Mouse (Mus musculus) ES-Bruce4 (cell line): ENCODE data around the gene Slc17a2. TPM values are rescaled to one million over a fixed set of nuclear protein-coding genes. Genes with fewer than 3 reads are reported as not detected.
"Not testable (repeated sequence)": the region's sequence is repeated elsewhere in the genome, so short reads cannot be mapped to it uniquely, and the experiment has no call there.

ENCODE experiments used
- H3K27ac ChIP-seq: 2 replicates; pipeline ENCODE4 v1.5.1; 2012; ENCODE audit warnings: low read length, inconsistent platforms; ENCODE audit not compliant: insufficient read depth
- H3K27me3 ChIP-seq: 2 replicates; pipeline ENCODE4 v1.6.1; 2012; ENCODE audit warnings: mild to moderate bottlenecking, low read length, inconsistent platforms; ENCODE audit not compliant: control insufficient read depth, poor library complexity, insufficient read depth, severe bottlenecking
- H3K36me3 ChIP-seq: 2 replicates; pipeline ENCODE4 v1.6.1; 2012; ENCODE audit warnings: inconsistent platforms, mild to moderate bottlenecking, low read length, moderate library complexity; ENCODE audit not compliant: control insufficient read depth, poor library complexity, insufficient read depth, severe bottlenecking
- H3K4me1 ChIP-seq: one replicate; pipeline ENCODE4 v1.8.1; 2011; ENCODE audit warnings: low read length; ENCODE audit not compliant: control insufficient read depth, insufficient read depth
- H3K4me3 ChIP-seq: 2 replicates; pipeline ENCODE4 v1.5.1; 2011; ENCODE audit warnings: low read depth, mild to moderate bottlenecking, low read length
- H3K9ac ChIP-seq: 2 replicates; pipeline ENCODE4 v1.6.1; 2012; ENCODE audit warnings: low read depth, mild to moderate bottlenecking, inconsistent platforms; ENCODE audit not compliant: poor library complexity, severe bottlenecking
- H3K9me3 ChIP-seq: replicated peaks from 2 replicates; pipeline ENCODE4 v1.6.1; 2012; ENCODE audit warnings: mild to moderate bottlenecking, low read length, inconsistent platforms; ENCODE audit not compliant: control insufficient read depth, poor library complexity, insufficient read depth, severe bottlenecking
- CTCF ChIP-seq: IDR thresholded peaks from one replicate; pipeline ENCODE4 v1.8.1; 2011; ENCODE audit warnings: low read depth, low read length
- EP300 ChIP-seq: IDR thresholded peaks from 2 replicates; pipeline ENCODE4 v1.6.1; 2011; ENCODE audit warnings: low read depth, low read length; ENCODE audit not compliant: insufficient read depth
- POLR2A ChIP-seq: IDR thresholded peaks from one replicate; pipeline ENCODE4 v1.8.1; 2011; ENCODE audit warnings: low read length; ENCODE audit not compliant: insufficient read depth
- polyA plus RNA-seq: library from polyadenylated mRNA; stranded (reverse); fragments of >200 nt; gene quantifications from 2 replicates; pipeline ENCODE4 v1.2.4, GENCODE M21; 2011; ENCODE audit warnings: low read depth; ENCODE audit not compliant: missing spikeins, insufficient read depth, insufficient read length

The Slc17a2 gene
- polyA plus RNA-seq, 1 experiment, result not detected

DNA sequence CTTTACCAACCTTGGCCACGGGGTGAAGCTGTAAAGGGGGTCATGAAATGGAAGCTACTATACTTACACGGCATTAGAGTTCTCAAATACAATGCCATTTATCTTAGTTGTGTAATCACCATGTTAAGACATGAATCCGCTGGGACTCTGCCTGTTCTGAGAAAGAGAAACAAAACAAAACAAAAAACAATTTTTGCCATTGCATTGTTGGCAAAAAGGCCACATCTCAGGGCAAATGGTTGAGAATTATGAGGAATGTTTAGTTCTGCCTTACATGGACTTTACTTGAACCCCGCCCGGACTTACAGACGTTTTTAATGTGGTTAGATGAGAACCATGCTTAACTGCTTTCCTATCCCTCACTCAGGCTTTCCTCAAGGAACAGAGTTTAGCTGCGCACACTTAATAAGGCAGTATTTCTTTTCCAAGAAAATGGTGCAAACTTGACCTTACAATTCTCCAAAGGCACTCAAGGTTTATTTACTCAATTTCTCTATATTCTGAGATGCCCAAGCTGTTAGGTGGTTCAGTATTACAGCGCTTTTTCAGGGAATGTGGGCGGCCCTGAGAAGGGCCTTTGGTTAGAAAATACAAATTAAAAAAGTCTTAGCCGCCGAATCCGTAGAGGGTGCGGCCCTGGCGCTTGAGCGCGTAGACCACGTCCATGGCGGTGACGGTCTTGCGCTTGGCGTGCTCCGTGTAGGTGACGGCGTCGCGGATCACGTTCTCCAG is 46.4 kb upstream of the Slc17a2 start:
- Histone ChIP-seq H3K27me3 (no peaks in the 10 kb centered on the region), H3K4me3 (peak overlapping the region; percentile 66), H3K9ac (peak overlapping the region; percentile 99), H3K4me1 (no peaks in the 10 kb centered on the region), H3K9me3 (no peaks in the 10 kb centered on the region), H3K36me3 (no peaks in the 10 kb centered on the region), H3K27ac (peak overlapping the region; percentile 99)
- TF ChIP-seq EP300 (no peak), CTCF (no peak), POLR2A (peak; percentile 43)

DNA sequence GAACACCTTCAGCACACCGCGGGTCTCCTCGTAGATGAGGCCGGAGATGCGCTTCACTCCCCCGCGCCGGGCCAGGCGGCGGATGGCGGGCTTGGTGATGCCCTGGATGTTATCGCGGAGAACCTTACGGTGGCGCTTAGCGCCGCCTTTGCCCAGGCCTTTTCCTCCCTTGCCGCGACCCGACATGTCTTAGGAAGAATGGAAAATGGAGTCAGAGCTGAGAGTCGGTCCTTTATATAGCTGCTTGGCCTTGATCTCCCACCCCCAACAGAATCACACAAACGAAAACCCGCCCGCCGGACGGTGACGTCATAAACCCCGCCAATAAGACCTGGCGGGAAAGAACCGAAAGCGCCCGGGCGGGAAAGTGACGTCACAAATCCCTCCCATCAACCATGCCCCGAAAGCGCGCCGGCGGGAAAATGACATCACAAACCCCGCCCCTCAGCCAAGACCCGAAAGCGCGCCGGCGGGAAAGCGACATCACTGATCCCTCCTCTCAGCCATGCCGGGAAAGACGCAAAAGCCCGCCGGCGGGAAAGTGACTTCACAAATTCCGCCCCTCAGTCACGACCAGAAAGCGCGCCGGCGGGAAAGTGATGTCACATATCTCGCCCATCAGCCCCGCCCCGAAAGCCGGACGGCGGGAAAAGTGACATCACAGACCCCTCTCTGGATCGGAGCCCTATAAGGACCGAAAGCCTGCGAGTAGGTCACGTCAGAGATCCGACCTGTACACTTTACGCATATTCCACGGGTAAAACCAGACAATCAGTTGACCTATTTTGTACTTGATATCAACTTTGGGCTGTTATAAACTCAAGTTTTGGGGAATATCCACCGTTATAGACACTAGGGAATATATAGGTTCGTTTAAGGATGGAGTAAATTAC is 45.6 kb upstream of the Slc17a2 start, which contains the start of gene Hist1h4a:
Gene Hist1h4a, minus strand, starts transcription at position 259 of the 893 bp plus-strand sequence.
- Histone ChIP-seq H3K27ac (peak within 1 kb of the TSS; percentile 99), H3K9me3 (no peaks in the 10 kb centered on the region), H3K9ac (peak within 1 kb of the TSS; percentile 99), H3K4me3 (peak within 1 kb of the TSS; percentile 98), H3K4me1 (no peaks in the 10 kb centered on the region), H3K36me3 (no peaks in the 10 kb centered on the region), H3K27me3 (no peaks in the 10 kb centered on the region)
- TF ChIP-seq POLR2A (peak; percentile 99), EP300 (peak; percentile 23; the same call in 1 of the 2 replicates), CTCF (no peak)

DNA sequence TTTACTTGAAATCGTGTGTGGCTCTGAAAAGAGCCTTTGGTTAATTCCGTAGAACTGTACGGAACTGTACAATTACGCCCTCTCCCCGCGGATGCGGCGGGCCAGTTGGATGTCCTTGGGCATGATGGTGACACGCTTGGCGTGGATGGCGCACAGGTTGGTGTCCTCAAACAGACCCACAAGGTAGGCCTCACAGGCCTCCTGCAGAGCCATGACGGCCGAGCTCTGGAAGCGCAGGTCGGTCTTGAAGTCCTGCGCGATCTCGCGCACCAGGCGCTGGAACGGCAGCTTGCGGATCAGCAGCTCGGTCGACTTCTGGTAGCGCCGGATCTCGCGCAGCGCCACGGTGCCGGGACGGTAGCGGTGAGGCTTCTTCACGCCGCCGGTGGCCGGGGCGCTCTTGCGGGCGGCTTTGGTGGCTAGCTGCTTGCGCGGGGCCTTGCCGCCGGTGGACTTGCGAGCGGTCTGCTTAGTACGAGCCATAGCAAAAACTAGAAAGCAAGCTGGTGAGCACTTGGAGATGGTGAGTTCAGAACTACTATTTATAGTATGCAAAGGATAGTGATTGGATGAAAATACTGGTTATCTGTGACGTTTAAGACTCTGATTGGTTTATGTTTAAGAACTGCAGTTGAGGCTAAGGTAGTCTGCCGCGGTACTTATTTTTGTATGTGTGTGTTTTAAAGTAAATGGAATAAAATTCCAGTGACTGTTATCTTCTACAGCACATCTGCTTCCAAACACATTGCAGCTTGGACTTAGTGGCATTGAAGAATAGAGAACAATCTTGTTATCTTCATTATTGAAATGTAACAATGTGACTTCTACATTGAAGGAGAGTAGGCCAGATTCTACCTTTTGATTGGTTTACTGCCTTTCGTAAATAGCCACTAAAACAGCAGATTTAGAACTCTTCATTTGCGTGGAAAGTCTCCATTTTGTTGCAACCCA is 44.6 kb upstream of the Slc17a2 start, which contains the start of gene Hist1h3a:
Gene Hist1h3a, minus strand, starts transcription at position 516 of the 951 bp plus-strand sequence.
- Histone ChIP-seq H3K9ac (peak within 1 kb of the TSS; percentile 93), H3K4me3 (peak within 1 kb of the TSS; percentile 98), H3K27ac (peak within 1 kb of the TSS; percentile 99)
- not testable (repeated sequence) for H3K27me3 ChIP-seq, H3K4me1 ChIP-seq, H3K36me3 ChIP-seq, H3K9me3 ChIP-seq
- peak; percentile 96 for TF ChIP-seq POLR2A

DNA sequence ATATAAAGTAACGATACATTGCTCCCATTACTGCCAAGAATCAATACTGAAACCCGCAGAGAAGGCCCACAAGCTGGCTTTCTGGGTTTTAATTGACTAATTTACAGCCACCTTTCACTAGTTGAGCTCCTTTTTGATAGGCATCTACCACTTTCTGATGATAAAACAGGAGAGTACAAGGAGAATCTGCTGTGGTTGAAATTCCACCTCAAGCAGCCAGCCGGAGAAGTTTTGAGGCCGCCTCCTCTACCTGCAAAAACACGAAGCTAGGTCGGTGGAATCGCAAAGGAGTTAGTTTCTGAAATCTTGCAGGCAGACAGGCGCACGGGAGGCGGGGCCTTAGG is 43.6 kb upstream of the Slc17a2 start:
- Histone ChIP-seq H3K36me3 (no peaks in the 10 kb centered on the region), H3K4me1 (no peaks in the 10 kb centered on the region), H3K9me3 (no peaks in the 10 kb centered on the region), H3K27ac (peak overlapping the region; percentile 90), H3K9ac (peak overlapping the region; percentile 87), H3K4me3 (peak overlapping the region; percentile 59), H3K27me3 (no peaks in the 10 kb centered on the region)
- TF ChIP-seq CTCF (no peak), POLR2A (no peak), EP300 (no peak)

DNA sequence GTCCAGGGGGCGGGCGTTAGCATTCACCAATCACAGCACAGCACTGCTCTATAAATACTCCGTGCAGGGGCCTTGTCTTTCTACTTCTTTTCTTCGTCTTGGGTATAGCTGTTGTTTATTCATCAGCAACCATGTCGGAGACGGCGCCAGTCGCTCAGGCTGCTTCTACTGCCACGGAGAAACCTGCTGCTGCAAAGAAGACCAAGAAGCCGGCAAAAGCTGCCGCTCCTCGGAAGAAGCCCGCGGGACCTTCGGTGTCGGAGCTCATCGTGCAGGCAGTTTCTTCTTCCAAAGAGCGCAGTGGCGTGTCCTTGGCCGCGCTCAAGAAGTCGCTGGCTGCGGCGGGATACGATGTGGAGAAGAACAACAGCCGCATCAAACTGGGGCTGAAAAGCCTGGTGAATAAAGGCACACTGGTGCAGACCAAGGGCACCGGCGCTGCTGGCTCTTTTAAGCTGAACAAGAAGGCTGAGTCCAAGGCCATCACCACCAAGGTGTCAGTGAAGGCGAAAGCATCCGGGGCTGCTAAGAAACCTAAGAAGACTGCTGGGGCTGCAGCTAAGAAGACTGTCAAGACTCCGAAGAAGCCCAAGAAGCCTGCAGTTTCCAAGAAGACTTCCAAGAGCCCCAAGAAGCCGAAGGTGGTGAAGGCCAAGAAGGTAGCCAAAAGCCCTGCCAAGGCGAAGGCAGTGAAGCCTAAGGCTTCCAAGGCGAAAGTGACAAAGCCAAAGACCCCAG is 43.0 kb upstream of the Slc17a2 start, which contains the start of gene Hist1h1a:
Gene Hist1h1a, plus strand, starts transcription at position 81 of the 738 bp plus-strand sequence.
- Histone ChIP-seq H3K4me1 (no peaks in the 10 kb centered on the region), H3K9me3 (no peaks in the 10 kb centered on the region), H3K4me3 (peak within 1 kb of the TSS; percentile 84), H3K27ac (peak within 1 kb of the TSS; percentile 90), H3K27me3 (no peaks in the 10 kb centered on the region), H3K36me3 (no peaks in the 10 kb centered on the region), H3K9ac (peak within 1 kb of the TSS; percentile 97)
- TF ChIP-seq POLR2A (peak; percentile 99), EP300 (no peak)
